Mouse (Mus musculus) kidney, adult 8-10 months (tissue): ENCODE data around the gene Fcgrt.
A peak's percentile ranks its signal among the peaks of the same experiment; 100 is the strongest.

Experiments
- DNase-seq, 2 experiments: peaks; one replicate each; pipeline ENCODE4 v3.0.0; 2022

Fcgrt gene

GRCm38 (mm10) chr7:45053117-45053930 is 50.3 kb downstream of the Fcgrt start:
- DNase-seq = peak; percentile 61 to 66

DNA sequence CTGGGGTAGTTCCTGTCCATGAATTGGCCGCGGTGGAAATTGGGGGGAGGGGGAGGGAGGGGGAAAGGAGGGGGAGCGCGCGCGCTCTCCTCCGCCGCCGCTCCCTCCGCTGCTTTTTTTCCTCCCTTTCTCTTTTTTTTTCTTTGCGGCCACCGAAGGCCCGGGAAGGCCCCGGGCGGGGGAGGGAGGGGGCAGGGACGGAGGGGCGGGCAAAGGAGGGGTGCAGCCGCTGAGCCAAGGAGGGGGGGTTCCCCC is 50.9 kb downstream of the Fcgrt start, which contains the start of gene Prr12:
Prr12 (minus strand) TSS at position 20 of the 255 bp plus-strand sequence.
- no peak for DNase-seq

- peak; percentile 30 to 35 for DNase-seq
These were observed 51.3 kb downstream of the Fcgrt start for GRCm38 (mm10) chr7:45052181-45052861.

GRCm38 (mm10) chr7:45051601-45051974 is 52.1 kb downstream of the Fcgrt start:
- DNase-seq = no peak

DNA sequence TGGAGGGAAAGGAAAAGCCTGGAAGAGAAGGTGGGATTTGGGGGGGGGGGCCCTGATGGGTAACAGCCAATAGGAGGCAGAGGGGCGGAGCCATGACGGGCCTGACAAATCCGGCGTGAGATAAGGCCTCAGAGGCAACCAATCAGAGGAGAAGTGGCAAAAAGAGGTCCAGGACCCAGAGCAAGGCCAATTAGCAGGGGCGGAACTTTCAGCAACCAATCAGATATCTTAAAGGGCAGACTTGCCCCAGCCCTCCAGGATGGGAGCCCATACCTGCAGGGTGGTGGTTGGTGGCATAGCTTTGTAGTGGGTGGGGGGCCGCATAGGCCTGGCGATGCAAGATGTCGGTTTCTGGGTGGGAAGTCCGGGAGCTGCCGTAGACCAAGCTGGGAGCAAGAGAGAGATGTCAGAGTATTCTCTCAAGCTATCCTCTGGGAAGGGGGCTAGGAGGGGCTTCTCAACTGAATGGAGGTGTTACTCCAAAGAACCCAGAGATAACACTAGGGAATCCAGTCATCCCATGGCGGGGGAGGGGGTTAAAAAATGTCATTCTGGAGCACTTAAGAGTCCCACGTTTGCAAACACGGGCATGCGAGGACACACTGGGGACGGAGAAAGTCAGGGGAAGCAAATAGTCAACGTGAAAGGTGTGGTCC is 52.6 kb downstream of the Fcgrt start:
- DNase-seq = peak; percentile 62 to 69

DNA sequence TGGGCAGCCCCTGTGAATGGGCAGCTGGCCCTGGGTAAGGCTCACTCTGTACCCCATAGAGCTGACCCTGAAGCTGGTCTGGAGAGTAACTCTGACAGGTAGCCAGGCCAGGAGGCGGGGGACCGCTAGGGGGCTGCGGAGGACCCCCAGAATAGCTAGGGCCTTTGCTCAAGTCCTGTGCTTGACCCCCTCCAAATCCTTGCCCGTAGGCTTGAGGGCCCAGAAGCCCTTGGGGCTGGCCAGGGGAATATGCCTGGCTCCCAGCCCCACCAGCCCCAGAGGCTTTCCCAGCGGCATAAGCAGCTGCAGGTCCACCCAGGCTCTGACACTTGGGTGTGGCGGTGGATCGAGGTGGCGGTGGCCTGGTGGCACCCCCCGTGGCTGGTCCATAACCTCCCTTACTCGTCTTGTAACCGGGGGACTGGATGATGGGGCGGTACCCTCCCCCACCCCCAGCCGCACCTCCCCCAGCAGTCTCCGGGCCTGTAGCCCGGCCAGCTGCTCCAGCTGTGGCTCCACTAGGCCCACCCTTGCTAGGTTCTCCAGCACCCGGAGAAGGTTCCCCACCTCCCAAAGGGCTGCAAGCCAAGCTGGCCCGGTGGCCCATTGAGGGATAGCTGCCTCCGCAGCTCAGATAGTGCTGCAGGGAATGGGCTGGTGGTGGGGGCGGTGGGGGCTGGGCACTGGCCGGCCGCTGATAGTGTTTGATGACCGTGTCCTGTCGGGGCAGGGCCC is 54.6 kb downstream of the Fcgrt start:
- no peak for DNase-seq

GRCm38 (mm10) chr7:45048001-45048890 is 55.4 kb downstream of the Fcgrt start:
- no peak for DNase-seq

GRCm38 (mm10) chr7:45047491-45047890 is 56.2 kb downstream of the Fcgrt start:
- DNase-seq = no peak

- DNase-seq = no peak
These were observed 56.7 kb downstream of the Fcgrt start for GRCm38 (mm10) chr7:45046853-45047350.

DNA sequence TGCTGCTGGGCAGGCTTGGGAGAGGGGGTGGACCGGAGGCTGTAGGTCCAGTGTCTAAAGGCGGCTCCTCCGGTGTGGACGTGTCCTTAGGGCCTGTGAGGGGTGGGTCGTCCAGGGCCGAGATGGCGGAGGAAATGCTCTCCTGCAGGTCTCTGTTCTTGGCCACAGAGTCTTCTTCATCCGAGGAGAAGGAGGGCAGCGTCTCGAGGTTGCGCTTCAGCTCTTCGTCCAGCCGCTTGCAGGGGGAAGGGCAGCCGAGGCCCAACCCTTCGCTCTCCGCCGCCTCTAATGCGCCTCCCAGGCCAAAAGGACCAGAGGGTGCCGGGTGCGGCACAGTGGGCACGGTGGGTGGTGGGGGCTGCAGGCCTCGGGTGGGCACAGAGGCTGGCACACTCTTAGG is 57.9 kb downstream of the Fcgrt start:
- no peak for DNase-seq

- no peak for DNase-seq
These were observed 60.3 kb downstream of the Fcgrt start for GRCm38 (mm10) chr7:45043307-45043706.
